Mouse (Mus musculus) hindbrain, postnatal 0 days (tissue): ENCODE results near the gene Kazald1. TPM values are rescaled to one million over a fixed set of nuclear protein-coding genes. Genes with fewer than 3 reads are reported as not detected.

Experiments used
- ATAC-seq: fragments of 200-750 bp; cut with Nextera tagmentation; 2 replicates; pipeline ENCODE4 v1.8.0; 2017; ENCODE audit warnings: mild to moderate bottlenecking, moderate TSS enrichment, moderate library complexity
- DNase-seq: peaks from one replicate; pipeline ENCODE4 v3.0.0-alpha.2; 2015; ENCODE audit warnings: low spot score
- H3K27ac ChIP-seq: fragments of 300-500 bp; sonication (generic); 2 replicates; pipeline ENCODE4 v1.5.1; 2014; ENCODE audit warnings: mild to moderate bottlenecking
- H3K27me3 ChIP-seq: fragments of 300-500 bp; sonication (generic); 2 replicates; pipeline ENCODE4 v1.6.1; 2014; ENCODE audit warnings: low read length, mixed read lengths; ENCODE audit not compliant: insufficient read depth
- H3K36me3 ChIP-seq: fragments of 300-500 bp; sonication (generic); 2 replicates; pipeline ENCODE4 v1.6.1; 2014; ENCODE audit warnings: low read length, mixed read lengths; ENCODE audit not compliant: insufficient read depth
- H3K4me1 ChIP-seq: fragments of 300-500 bp; sonication (generic); 2 replicates; pipeline ENCODE4 v1.6.1; 2014; ENCODE audit warnings: antibody characterized with exemption, low read length, mixed read lengths; ENCODE audit not compliant: insufficient read depth
- H3K4me2 ChIP-seq: fragments of 300-500 bp; sonication (generic); 2 replicates; pipeline ENCODE4 v1.6.1; 2014; ENCODE audit warnings: low read depth, mild to moderate bottlenecking, low read length, moderate library complexity, mixed read lengths
- H3K4me3 ChIP-seq: fragments of 300-500 bp; sonication (generic); 2 replicates; pipeline ENCODE4 v1.5.1; 2014; ENCODE audit warnings: low read length
- H3K9ac ChIP-seq: fragments of 300-500 bp; sonication (generic); replicated peaks from 2 replicates; pipeline ENCODE4 v1.6.1; 2014; ENCODE audit warnings: mild to moderate bottlenecking, low read length, moderate library complexity, mixed read lengths
- H3K9me3 ChIP-seq: fragments of 300-500 bp; sonication (generic); 2 replicates; pipeline ENCODE4 v1.6.1; 2016; ENCODE audit warnings: low read length, mixed read lengths
- CTCF ChIP-seq: IDR thresholded peaks from 2 replicates; pipeline ENCODE4 v1.5.1; 2016; ENCODE audit warnings: antibody characterized with exemption, control low read depth, low read depth
- WGBS: fragments of 180-500 bp; shearing (Covaris S2); extraction: QIAGEN DNeasy Blood & Tissue Kit; methylation state at CpG from one replicate; pipeline ENCODE4 v1.1.7; 2014; 5-methylcytosine and 5-hydroxymethylcytosine counted together
- polyA plus RNA-seq: library from polyadenylated mRNA; unstranded; fragments of >200 nt; fragmentation: Nextera tagmentation; extraction: Ambion mirVana; gene quantifications from 2 replicates; pipeline ENCODE4 v1.2.1, GENCODE M21; 2015
- total RNA-seq: library from RNA; depleted of rRNA; stranded (reverse); fragments of >200 nt; gene quantifications from 2 replicates; pipeline ENCODE4 v1.2.3, GENCODE M21; 2014

Kazald1 gene
- total and polyA plus RNA-seq, 2 experiments from 2014 or later = 1.7 to 3.2 TPM

DNA sequence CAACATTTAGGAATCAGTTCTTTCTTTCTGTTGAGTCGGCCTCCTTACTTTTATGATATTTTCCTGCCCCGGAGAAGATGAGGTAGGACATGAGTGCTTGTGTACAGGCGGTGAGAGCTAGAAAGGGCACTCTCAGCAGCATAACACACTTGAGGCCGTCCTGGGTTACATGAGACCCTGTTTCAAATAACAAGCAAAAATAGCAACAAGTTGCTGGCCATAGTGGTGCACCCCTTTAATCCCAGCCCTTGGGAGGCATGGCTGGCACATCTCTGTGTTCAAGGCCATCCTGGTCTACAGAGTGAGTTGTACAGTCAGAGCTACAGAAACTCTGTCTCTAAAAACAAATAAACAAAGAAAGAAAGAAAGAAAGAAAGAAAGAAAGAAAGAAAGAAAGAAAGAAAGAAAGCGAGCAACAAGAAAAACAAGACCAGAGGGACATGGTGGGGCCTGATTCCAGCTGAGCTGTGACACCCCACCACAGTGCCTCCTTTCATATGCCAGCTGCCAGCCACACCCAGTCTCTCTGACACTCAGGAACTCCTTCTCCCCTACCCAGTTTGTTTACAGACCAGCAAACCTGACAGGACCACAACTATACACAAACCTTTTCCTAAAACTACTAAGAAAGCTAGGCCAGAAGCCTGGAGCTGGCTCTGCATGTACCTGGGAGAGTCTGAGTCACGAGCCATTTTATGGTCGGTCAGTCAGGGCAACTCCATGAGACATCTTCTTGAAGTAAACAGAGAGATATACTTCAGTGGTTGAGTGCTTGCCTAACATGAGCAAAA lies 17.9 kb upstream of the Kazald1 start:
- H3K4me3 ChIP-seq = no peak overlapping the region
- no peak for TF ChIP-seq CTCF
- ATAC-seq (no peak), DNase-seq (peak; percentile 9)
- H3K27me3 ChIP-seq = no peaks in the 10 kb centered on the region
- WGBS = 74% methylated on average over 7 of the region's 7 CpGs
- H3K9ac ChIP-seq = peak overlapping the region; percentile 68; the same call in 1 of the 2 replicates
- peaks cover 15% of the 10 kb centered on the region for H3K4me1 ChIP-seq
- H3K9me3 ChIP-seq = no peaks in the 10 kb centered on the region
- H3K27ac ChIP-seq = peak overlapping the region; percentile 91
- H3K36me3 ChIP-seq = peaks cover 28% of the 10 kb centered on the region
- peak overlapping the region; percentile 60 for H3K4me2 ChIP-seq

DNA sequence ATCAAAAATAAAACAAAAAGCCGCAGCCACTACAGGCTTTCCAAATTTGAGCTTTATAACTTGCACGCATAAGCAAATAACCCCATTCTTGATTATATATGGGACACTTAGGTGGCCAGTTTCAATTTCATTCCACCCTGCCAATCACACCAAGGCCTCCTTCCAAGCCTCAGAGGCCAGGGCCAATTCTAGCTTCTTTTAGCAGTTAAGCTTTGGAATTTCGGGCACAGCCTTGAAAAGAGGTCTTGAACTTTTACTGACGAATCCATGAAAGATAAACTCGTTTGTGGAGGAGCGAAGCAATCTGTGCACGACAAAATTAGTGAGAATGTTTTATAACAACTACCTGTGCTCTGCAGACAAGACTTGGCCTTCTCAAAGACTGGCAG lies 17.3 kb upstream of the Kazald1 start:
- peak overlapping the region; percentile 68; the same call in 1 of the 2 replicates for H3K9ac ChIP-seq
- peaks cover 15% of the 10 kb centered on the region for H3K4me1 ChIP-seq
- peak overlapping the region; percentile 91 for H3K27ac ChIP-seq
- H3K9me3 ChIP-seq = no peaks in the 10 kb centered on the region
- DNase-seq = no peak
- peak overlapping the region; percentile 45 for H3K4me3 ChIP-seq
- ATAC-seq = no peak
- H3K4me2 ChIP-seq = peak overlapping the region; percentile 60
- no peak for TF ChIP-seq CTCF
- no peaks in the 10 kb centered on the region for H3K27me3 ChIP-seq
- peaks cover 23% of the 10 kb centered on the region for H3K36me3 ChIP-seq
- 48% methylated on average over 7 of the region's 7 CpGs for WGBS

DNA sequence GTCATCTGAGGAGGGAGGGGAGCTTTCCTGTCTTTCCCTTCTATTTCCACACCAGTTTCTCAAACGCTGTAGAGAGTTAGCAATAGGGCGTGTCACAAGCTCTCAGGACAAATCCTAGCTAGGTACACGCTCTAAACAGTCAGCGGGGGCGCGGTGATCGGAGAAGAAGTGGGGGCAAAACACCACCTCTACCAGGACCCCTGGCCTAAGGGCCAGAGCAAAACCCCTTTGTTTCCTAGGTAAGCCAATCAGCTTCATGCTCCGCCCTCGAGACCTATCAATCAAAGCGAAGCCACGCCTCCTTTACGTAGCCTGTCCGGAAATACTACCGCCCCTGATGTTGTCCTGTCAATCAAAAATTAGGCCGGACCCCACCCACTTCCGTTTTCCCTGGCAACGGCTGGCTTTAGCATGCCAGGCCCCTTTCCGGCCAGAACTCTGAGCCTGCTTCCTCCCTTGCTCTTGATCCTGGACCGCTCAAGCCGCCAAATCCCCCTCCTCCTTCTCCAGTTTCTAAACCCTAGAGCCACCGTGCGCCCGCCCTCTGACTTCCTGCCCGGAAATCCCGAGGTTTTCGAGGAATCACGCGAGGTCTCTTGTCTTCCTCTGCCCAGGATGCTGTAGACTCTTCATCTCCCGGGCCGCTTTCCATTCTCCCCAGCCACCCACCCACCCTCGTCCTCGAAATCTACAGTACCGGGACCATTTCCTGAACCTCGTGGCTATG lies 16.8 kb upstream of the Kazald1 start:
- Histone ChIP-seq H3K9me3 (no peaks in the 10 kb centered on the region), H3K4me2 (peak overlapping the region; percentile 60), H3K27me3 (no peaks in the 10 kb centered on the region), H3K36me3 (peaks cover 17% of the 10 kb centered on the region), H3K9ac (peak overlapping the region; percentile 68), H3K4me3 (peak overlapping the region; percentile 45), H3K4me1 (peaks cover 15% of the 10 kb centered on the region), H3K27ac (peak overlapping the region; percentile 91)
- peak; percentile 100 for DNase-seq
- ATAC-seq = peak; percentile 96
- under 1% methylated on average over 34 of the region's 34 CpGs for WGBS
- no peak for TF ChIP-seq CTCF

DNA sequence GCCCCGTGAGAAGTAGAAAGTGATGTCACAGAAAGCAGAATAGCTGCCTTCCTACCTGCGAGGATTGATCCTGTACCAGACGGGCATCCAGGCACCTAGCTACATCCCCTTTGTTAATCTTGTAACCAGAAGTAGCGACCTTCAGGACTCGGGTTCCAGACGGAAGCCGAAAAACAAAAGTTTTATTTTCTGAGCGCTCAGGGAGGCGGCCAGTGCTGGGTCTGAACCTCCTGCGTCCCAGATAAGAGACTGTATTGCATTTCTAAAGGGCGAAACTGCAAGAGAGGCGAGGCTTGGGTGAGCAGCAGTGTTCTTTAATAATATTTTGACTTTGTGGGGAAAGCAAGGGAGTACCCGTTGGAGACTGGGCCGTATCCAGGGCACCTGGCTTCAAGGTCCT lies 16.2 kb upstream of the Kazald1 start:
- Histone ChIP-seq H3K27ac (peak overlapping the region; percentile 91), H3K27me3 (no peaks in the 10 kb centered on the region), H3K4me1 (peaks cover 15% of the 10 kb centered on the region), H3K36me3 (peaks cover 14% of the 10 kb centered on the region), H3K4me3 (peak overlapping the region; percentile 45), H3K9ac (peak overlapping the region; percentile 68), H3K9me3 (no peaks in the 10 kb centered on the region), H3K4me2 (peak overlapping the region; percentile 60)
- under 1% methylated on average over 14 of the region's 14 CpGs for WGBS
- ATAC-seq (no peak), DNase-seq (no peak)
- TF ChIP-seq CTCF = no peak

DNA sequence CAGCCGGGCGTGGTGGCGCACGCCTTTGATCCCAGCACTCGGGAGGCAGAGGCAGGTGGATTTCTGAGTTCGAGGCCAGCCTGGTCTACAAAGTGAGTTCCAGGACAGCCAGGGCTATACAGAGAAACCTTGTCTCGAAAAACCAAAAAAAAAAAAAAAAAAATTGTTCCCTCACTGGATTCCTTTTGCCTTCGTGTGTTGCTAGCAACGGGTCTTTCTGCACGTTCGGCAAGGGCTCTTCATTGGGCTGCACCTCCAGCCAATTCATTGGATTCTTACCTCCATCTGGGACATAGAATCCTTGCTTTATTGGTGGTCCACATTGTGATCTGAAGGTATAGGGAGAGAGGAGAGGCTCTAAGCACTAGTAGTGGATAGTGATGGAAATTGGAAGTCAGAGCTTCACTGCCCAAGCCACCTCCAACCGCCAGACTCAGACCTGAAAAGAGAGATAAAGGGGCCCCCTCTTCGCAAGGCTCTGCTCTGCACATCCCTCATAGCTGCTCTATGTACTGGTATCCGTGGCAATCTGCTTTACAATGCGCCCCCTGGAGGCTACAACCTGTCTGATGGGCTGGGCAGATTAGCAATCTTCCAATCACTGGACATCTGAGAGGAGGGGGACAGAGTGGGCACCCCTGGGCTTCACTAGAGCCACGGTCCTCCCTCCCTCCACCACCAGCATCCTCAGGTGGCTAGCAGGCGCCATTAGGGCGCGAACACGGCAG lies 11.3 kb upstream of the Kazald1 start:
- peak; percentile 61 for TF ChIP-seq CTCF
- DNase-seq = peak; percentile 56

DNA sequence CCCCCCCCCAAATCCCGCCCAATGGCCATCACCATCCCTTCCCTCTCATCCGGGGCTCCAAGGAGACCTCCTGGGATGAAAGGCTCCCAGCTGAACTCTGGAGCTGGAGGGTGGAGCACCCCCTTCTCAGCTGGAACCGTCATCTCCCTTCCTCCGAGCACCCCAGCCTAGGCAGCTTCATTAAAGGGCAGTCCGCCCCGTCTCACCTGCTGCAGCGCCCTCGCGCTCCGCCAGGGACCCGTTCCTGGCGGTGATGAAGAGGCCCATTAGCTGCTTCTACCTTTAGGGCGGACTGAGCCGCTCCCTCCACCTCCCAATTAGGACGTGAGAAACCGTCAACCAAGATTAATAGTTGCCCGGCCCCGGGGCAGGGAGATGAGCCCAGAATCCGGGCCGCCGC lies 9.8 kb upstream of the Kazald1 start:
- peak; percentile 9; the same call in 1 of the 2 replicates for TF ChIP-seq CTCF
- peaks cover 20% of the 10 kb centered on the region for H3K27me3 ChIP-seq
- H3K9ac ChIP-seq = no peak overlapping the region
- DNase-seq = no peak
- no peaks in the 10 kb centered on the region for H3K9me3 ChIP-seq
- no peaks in the 10 kb centered on the region for H3K36me3 ChIP-seq
- H3K4me2 ChIP-seq = no peak overlapping the region
- H3K27ac ChIP-seq = no peak overlapping the region
- 5% methylated on average over 21 of the region's 21 CpGs for whole genome bisulfite sequencing
- H3K4me1 ChIP-seq = no peaks in the 10 kb centered on the region
- H3K4me3 ChIP-seq = no peak overlapping the region
- no peak for ATAC-seq

More for the DNA sequence above, 11.3 kb upstream of the Kazald1 start:
- H3K9me3 ChIP-seq = no peaks in the 10 kb centered on the region
- H3K4me3 ChIP-seq = 0 out of 2 replicates have a peak overlapping the region, but pooled peaks have one; percentile 11
- no peak for ATAC-seq
- 40% methylated on average over 18 of the region's 20 CpGs for WGBS
- H3K4me2 ChIP-seq = peak overlapping the region; percentile 38
- H3K4me1 ChIP-seq = peaks cover 5% of the 10 kb centered on the region; the same call in 1 of the 2 replicates
- H3K27me3 ChIP-seq = peaks cover 20% of the 10 kb centered on the region
- H3K9ac ChIP-seq = no peak overlapping the region
- H3K36me3 ChIP-seq = no peaks in the 10 kb centered on the region
- no peak overlapping the region for H3K27ac ChIP-seq
